9 mouse cellular contexts compared by ENCODE assay signal in genomic region chr6:54039805-54040447, GRCm38 (mm10). TPM values are rescaled to one million over a fixed set of nuclear protein-coding genes. Genes with fewer than 3 reads are reported as not detected.
DNase-seq lines count a peak whose midpoint lies in the region; ATAC-seq and TF ChIP-seq lines count a peak whose summit lies in the region.
"Had no signal": no experiment of that assay in that cellular context is flagged by ENCODE, and none has a peak within 500 bp of the region (broad histone marks: within the 10 kb centered on the region; RNA-seq: fewer than 3 reads in every experiment).

No protein-coding gene starts in this region.

- ATAC-seq in heart, embryonic 12.5 days (ENCODE audit: insufficient number of reproducible peaks, low FRiP score): peak; percentile 74
- ATAC-seq in kidney, embryonic 15.5 days (replicated peaks; ENCODE audit: low FRiP score): peak; percentile 76
- peak; percentile 21; the same call in 1 of the 2 replicates for ATAC-seq in liver, embryonic 14.5 days (ENCODE audit: insufficient read depth)
- ATAC-seq in stomach, embryonic 15.5 days (ENCODE audit: insufficient read depth, low FRiP score, low read depth): peak; percentile 76

- H3K4me1 ChIP-seq in heart, embryonic 12.5 days (replicated peaks): peaks cover 16% of the 10 kb centered on the region
- H3K4me1 ChIP-seq in kidney, embryonic 15.5 days: peaks cover 25% of the 10 kb centered on the region
- peaks cover 0 to 3% of the 10 kb centered on the region in 2 experiments; a peak in 1 of 4 replicates for H3K4me1 ChIP-seq in liver, embryonic 14.5 days (replicated peaks; ENCODE audit: control insufficient read depth in 2 of 2, insufficient read depth in 2 of 2, low read length in 1 of 2)
- peaks cover 12% of the 10 kb centered on the region; the same call in 1 of the 2 replicates for H3K4me1 ChIP-seq in stomach, embryonic 15.5 days

- peaks cover 32% of the 10 kb centered on the region for H3K27me3 ChIP-seq in heart, embryonic 12.5 days (replicated peaks)
- peaks cover 51% of the 10 kb centered on the region for H3K27me3 ChIP-seq in kidney, embryonic 15.5 days
- H3K27me3 ChIP-seq in liver, embryonic 14.5 days (ENCODE audit: control insufficient read depth, insufficient read depth, low read length): peaks cover 23% of the 10 kb centered on the region
- no peaks in the 10 kb centered on the region for H3K27me3 ChIP-seq in myocyte (ENCODE audit: control insufficient read depth, insufficient read depth, insufficient read length)
- 0 out of 2 replicates have a peak, but pooled peaks cover 5% of the 10 kb centered on the region for H3K27me3 ChIP-seq in stomach, embryonic 15.5 days (replicated peaks)

- H3K4me3 ChIP-seq in heart, embryonic 12.5 days: peak overlapping the region; percentile 65
- peak overlapping the region; percentile 58 for H3K4me3 ChIP-seq in kidney, embryonic 15.5 days (replicated peaks)
- H3K4me3 ChIP-seq in liver, embryonic 14.5 days (ENCODE audit: insufficient read depth in 1 of 2, low read depth in 2 of 2, low read length in 2 of 2): peak overlapping the region; percentile 42 to 52
- H3K4me3 ChIP-seq in myocyte: peak overlapping the region; percentile 31
- peak overlapping the region; percentile 73 for H3K4me3 ChIP-seq in stomach, embryonic 15.5 days (replicated peaks)

- DNase-seq in ovary, adult 18-20 months (ENCODE audit: low spot score): peak; percentile 37
- DNase-seq in ovary, postnatal 36 days (ENCODE audit: low spot score): no peak
- peak; percentile 43 for DNase-seq in embryo, embryonic 11.5 days (ENCODE audit: low read depth, low spot score)
- DNase-seq in liver, embryonic 14.5 days (ENCODE audit: low read depth in 3 of 3, low spot score in 3 of 3): no peak

- peak overlapping the region; percentile 86 for H3K4me2 ChIP-seq in heart, embryonic 12.5 days
- peak overlapping the region; percentile 98 for H3K4me2 ChIP-seq in kidney, embryonic 15.5 days
- H3K4me2 ChIP-seq in liver, embryonic 14.5 days (ENCODE audit: low read depth): peak overlapping the region; percentile 51
- peak overlapping the region; percentile 90 for H3K4me2 ChIP-seq in myocyte (ENCODE audit: low read depth)
- peak overlapping the region; percentile 97 for H3K4me2 ChIP-seq in stomach, embryonic 15.5 days

- peak; percentile 72 for TF ChIP-seq POLR2A in myocyte (IDR thresholded peaks at IDR 0.05; ENCODE audit: insufficient read length, low read depth)

- no peak for TF ChIP-seq CTCF in liver, embryonic 14.5 days (IDR thresholded peaks at IDR 0.05; ENCODE audit: low read depth)

- peak overlapping the region; percentile 73 for H3K9ac ChIP-seq in heart, embryonic 12.5 days
- H3K9ac ChIP-seq in kidney, embryonic 15.5 days: peak overlapping the region; percentile 76
- H3K9ac ChIP-seq in liver, embryonic 14.5 days (replicated peaks): no peak overlapping the region
- H3K9ac ChIP-seq in stomach, embryonic 15.5 days: peak overlapping the region; percentile 50

- 0 out of 2 replicates have a peak, but pooled peaks cover 3% of the 10 kb centered on the region for H3K9me3 ChIP-seq in heart, embryonic 12.5 days (replicated peaks)
- H3K9me3 ChIP-seq in kidney, embryonic 15.5 days (replicated peaks): no peaks in the 10 kb centered on the region
- no peaks in the 10 kb centered on the region for H3K9me3 ChIP-seq in liver, embryonic 14.5 days (ENCODE audit: control insufficient read depth, low read length)
- no peaks in the 10 kb centered on the region for H3K9me3 ChIP-seq in stomach, embryonic 15.5 days

- no peaks in the 10 kb centered on the region for H3K36me3 ChIP-seq in heart, embryonic 12.5 days
- H3K36me3 ChIP-seq in kidney, embryonic 15.5 days: no peaks in the 10 kb centered on the region
- no peaks in the 10 kb centered on the region for H3K36me3 ChIP-seq in liver, embryonic 14.5 days (replicated peaks; ENCODE audit: control insufficient read depth, insufficient read depth, low read depth)
- no peaks in the 10 kb centered on the region for H3K36me3 ChIP-seq in myocyte (ENCODE audit: control insufficient read depth, insufficient read depth)
- H3K36me3 ChIP-seq in stomach, embryonic 15.5 days: no peaks in the 10 kb centered on the region
- H3K36me3 ChIP-seq: G1E had no signal

- H3K79me2 ChIP-seq in myocyte (ENCODE audit: control insufficient read depth, insufficient read depth): no peaks in the 10 kb centered on the region

- WGBS in heart, embryonic 12.5 days: under 1% methylated on average over 62 of the region's 62 CpGs
- under 1% methylated on average over 62 of the region's 62 CpGs for WGBS in kidney, embryonic 15.5 days
- WGBS in liver, embryonic 14.5 days (ENCODE audit: insufficient replicate concordance): 0% methylated on average over 59 of the region's 62 CpGs
- whole genome bisulfite sequencing in stomach, embryonic 15.5 days: under 1% methylated on average over 62 of the region's 62 CpGs

- peak overlapping the region; percentile 59 for H3K27ac ChIP-seq in heart, embryonic 12.5 days (ENCODE audit: poor library complexity, severe bottlenecking)
- H3K27ac ChIP-seq in kidney, embryonic 15.5 days: peak overlapping the region; percentile 86
- H3K27ac ChIP-seq in liver, embryonic 14.5 days: no peak overlapping the region
- peak overlapping the region; percentile 86 for H3K27ac ChIP-seq in stomach, embryonic 15.5 days

- TF ChIP-seq EP300 in liver, embryonic 14.5 days (IDR thresholded peaks at IDR 0.05; ENCODE audit: low read depth): no peak

- peak overlapping the region; percentile 43 for H3ac ChIP-seq in myocyte (ENCODE audit: control insufficient read depth, insufficient read length)

TF ChIP-seq in myocyte, 11 proteins besides CTCF, POLR2A, EP300 and RAD21:
- no peak for TF ChIP-seq MYOG (IDR thresholded peaks at IDR 0.05; ENCODE audit: control insufficient read depth in 1 of 3, insufficient read depth in 1 of 3, insufficient read length in 2 of 3, low read depth in 2 of 3)
- TF ChIP-seq E2F4 (IDR thresholded peaks at IDR 0.05; ENCODE audit: insufficient read depth): no peak
- TF ChIP-seq MAX (IDR thresholded peaks at IDR 0.05; ENCODE audit: low read depth): no peak
- TF ChIP-seq TCF12 (IDR thresholded peaks at IDR 0.05; ENCODE audit: insufficient read depth, poor library complexity, severe bottlenecking): no peak
- no peak for TF ChIP-seq SRF (IDR thresholded peaks at IDR 0.05; ENCODE audit: control insufficient read depth, insufficient read length, low read depth)
- no peak for TF ChIP-seq REST (IDR thresholded peaks at IDR 0.05; ENCODE audit: insufficient read depth, insufficient read length)
- TF ChIP-seq USF1 (IDR thresholded peaks at IDR 0.05; ENCODE audit: low read depth): no peak
- TF ChIP-seq CEBPB (IDR thresholded peaks at IDR 0.05; ENCODE audit: insufficient read depth, poor library complexity, severe bottlenecking): no peak
TF ChIP-seq in myocyte: peak in this region for 0.

RNA-seq across cellular contexts. Expression of gene Chn2, which starts 0.6 kb away (rescaled TPM):
- 7.6 and 12.4 TPM in 2 replicates for polyA plus RNA-seq in heart, embryonic 12.5 days (2016; fragmentation: Nextera tagmentation; extraction: Ambion mirVana)
- 15.5 and 16.8 TPM in 2 replicates for polyA plus RNA-seq in kidney, embryonic 15.5 days (2015; fragmentation: Nextera tagmentation; extraction: Ambion mirVana)
- polyA plus RNA-seq in liver, embryonic 14.5 days (2012; rRNA removed): 1.3 and 1.7 TPM in 2 replicates
- polyA plus RNA-seq in liver, embryonic 14.5 days (2014; fragmentation: Nextera tagmentation; extraction: Ambion mirVana): 4.2 and 4.3 TPM in 2 replicates
- 6.5 TPM for polyA plus RNA-seq in myocyte (2012; fragmentation: generic; extraction: Trizol)
- polyA plus RNA-seq in stomach, embryonic 15.5 days (2015; fragmentation: Nextera tagmentation; extraction: Ambion mirVana): 15.6 and 18.6 TPM in 2 replicates
- polyA plus RNA-seq: G1E had no signal

Comparison
In these comparisons a context has a peak if more than half of its experiments do, and no peak if none do; other contexts are left out.
1. DNase-seq: peak in ovary, adult 18-20 months (single experiment) and embryo, embryonic 11.5 days (single experiment); none in ovary, postnatal 36 days (single experiment) and liver, embryonic 14.5 days (0 of 3).
2. ATAC-seq: peak in every context shown above with its lines; median percentile 76 in kidney, embryonic 15.5 days; 76 in stomach, embryonic 15.5 days; 74 in heart, embryonic 12.5 days; 21 in liver, embryonic 14.5 days.
3. Peak in every context shown above with its lines, with median percentiles within 50 percentile points of each other: H3K4me2 ChIP-seq and H3K4me3 ChIP-seq.